Mouse (Mus musculus): ENCODE results near the gene Mtmr3. TPM values are rescaled to one million over a fixed set of nuclear protein-coding genes. Genes with fewer than 3 reads are reported as not detected.
"Not testable (repeated sequence)": the region's sequence is repeated elsewhere in the genome, so short reads cannot be mapped to it uniquely, and the experiment has no call there.

Mtmr3 gene
- polyA plus RNA-seq, 2 experiments from 2014 or later = 35.1 to 37.3 TPM

- ATAC-seq = no peak
Measured at GRCm38 (mm10) chr11:4599916-4600315, 5.3 kb upstream of the Mtmr3 start.

GRCm38 (mm10) chr11:4598411-4598810, 3.7 kb upstream of the Mtmr3 start:
- no peak for ATAC-seq

GRCm38 (mm10) chr11:4593849-4594607, 635 bp downstream of the Mtmr3 start:
- peak; percentile 34 for ATAC-seq

GRCm38 (mm10) chr11:4593491-4593848, 1.2 kb downstream of the Mtmr3 start:
- no peak for ATAC-seq

GRCm38 (mm10) chr11:4591811-4592210, 2.9 kb downstream of the Mtmr3 start:
- ATAC-seq = no peak

- ATAC-seq = no peak
Measured at GRCm38 (mm10) chr11:4578682-4579081, 16.0 kb downstream of the Mtmr3 start.

GRCm38 (mm10) chr11:4577079-4577478, 17.6 kb downstream of the Mtmr3 start:
- ATAC-seq = no peak

- not testable (repeated sequence) for ATAC-seq
Measured at GRCm38 (mm10) chr11:4576090-4576732, 18.5 kb downstream of the Mtmr3 start.

GRCm38 (mm10) chr11:4571491-4571901, 23.2 kb downstream of the Mtmr3 start:
- no peak for ATAC-seq

- no peak for ATAC-seq
Measured at GRCm38 (mm10) chr11:4566333-4566732, 28.3 kb downstream of the Mtmr3 start.

- no peak for ATAC-seq
Measured at GRCm38 (mm10) chr11:4565545-4565944, 29.1 kb downstream of the Mtmr3 start.

GRCm38 (mm10) chr11:4553274-4554063, 41.2 kb downstream of the Mtmr3 start:
- no peak for ATAC-seq

GRCm38 (mm10) chr11:4547569-4547968, 47.1 kb downstream of the Mtmr3 start:
- ATAC-seq = no peak

GRCm38 (mm10) chr11:4545976-4546375, 48.7 kb downstream of the Mtmr3 start:
- no peak for ATAC-seq

- ATAC-seq = no peak
Measured at GRCm38 (mm10) chr11:4545401-4545800, 49.3 kb downstream of the Mtmr3 start.

- not testable (repeated sequence) for ATAC-seq
Measured at GRCm38 (mm10) chr11:4544627-4544921, 50.1 kb downstream of the Mtmr3 start.

- ATAC-seq = no peak
Measured at GRCm38 (mm10) chr11:4543746-4544626, 50.7 kb downstream of the Mtmr3 start.

GRCm38 (mm10) chr11:4543040-4543551, 51.6 kb downstream of the Mtmr3 start:
- no peak for ATAC-seq

- peak; percentile 81 for ATAC-seq
Measured at GRCm38 (mm10) chr11:4536645-4537044, 58.0 kb downstream of the Mtmr3 start.

GRCm38 (mm10) chr11:4527132-4527531, 67.5 kb downstream of the Mtmr3 start:
- no peak for ATAC-seq

- ATAC-seq = no peak
Measured at GRCm38 (mm10) chr11:4522142-4522664, 72.5 kb downstream of the Mtmr3 start.

- no peak for ATAC-seq
Measured at GRCm38 (mm10) chr11:4518981-4519380, 75.7 kb downstream of the Mtmr3 start.
